Mouse (Mus musculus): ENCODE data around the gene Itm2c. TPM values are rescaled to one million over a fixed set of nuclear protein-coding genes. Genes with fewer than 3 reads are reported as not detected.

Itm2c gene
- total RNA-seq (2012; rRNA removed) (83.3 and 107 TPM in 2 replicates), total RNA-seq (2014; rRNA removed) (87.9 and 96.2 TPM in 2 replicates), polyA plus RNA-seq (2012; ENCODE audit: insufficient read length, low read depth) (72.1 and 76.6 TPM in 2 replicates)

GRCm38 (mm10) chr1:85894231-85894747 is at the start of gene Itm2c:
Itm2c (plus strand) TSS chr1:85894281.
- Histone ChIP-seq H3K4me1 (ENCODE audit: control insufficient read depth in 1 of 2, insufficient read depth in 2 of 2) (peaks cover 10 to 36% of the 10 kb centered on the region in 2 experiments), H3K27me3 (replicated peaks) (no peaks in the 10 kb centered on the region), H3K4me2 (ENCODE audit: insufficient read depth, low read depth, poor library complexity, severe bottlenecking) (peak within 1 kb of the TSS; percentile 58), H3K9me3 (replicated peaks; ENCODE audit: low read length) (peaks cover 3% of the 10 kb centered on the region), H3K9ac (ENCODE audit: insufficient read depth, low read depth) (peak within 1 kb of the TSS; percentile 86), H3K27ac (ENCODE audit: insufficient read depth, low read depth) (peak within 1 kb of the TSS; percentile 92), H3K79me2 (replicated peaks; ENCODE audit: control insufficient read depth, extremely low read depth, insufficient read depth, poor library complexity, severe bottlenecking) (peaks cover 31% of the 10 kb centered on the region), H3K36me3 (replicated peaks in 1 of 2; ENCODE audit: control insufficient read depth in 1 of 2, insufficient read depth in 1 of 2, low read length in 1 of 2) (peaks cover 0 to 6% of the 10 kb centered on the region in 2 experiments), H3K4me3 (replicated peaks in 1 of 3; ENCODE audit: low read depth in 2 of 3, low read length in 2 of 3, poor library complexity in 1 of 3) (peak within 1 kb of the TSS; percentile 83 to 96 (median 86))
- in situ Hi-C loops (cut with MboI; ENCODE audit: low pct_ligation_motif_present, low pct_unique_long_range_greater_than_20kb, low sequenced_read_pairs) (loop anchor here (5.0 kb wide), 1 partner anchor 42 kb away; no protein-coding TSS in a partner anchor), dilution Hi-C loops (cut with MboI; ENCODE audit: extremely low pct_ligation_motif_present, extremely low pct_unique_long_range_greater_than_20kb, low sequenced_read_pairs) (no loop called here)
- peak; percentile 85 for DNase-seq (ENCODE audit: extremely low read depth)
- TF ChIP-seq USF1 (IDR thresholded peaks at IDR 0.05; ENCODE audit: low read depth, low read length) (no peak), CHD1 (IDR thresholded peaks at IDR 0.05; ENCODE audit: low read depth, low read length) (no peak; the same call in 1 of the 2 replicates), ZMIZ1 (IDR thresholded peaks at IDR 0.05; ENCODE audit: low read depth, low read length) (peak; percentile 50; the same call in 1 of the 2 replicates), RAD21 (IDR thresholded peaks at IDR 0.05; ENCODE audit: low read depth, low read length) (no peak), TCF12 (IDR thresholded peaks at IDR 0.05; ENCODE audit: low read depth, low read length) (peak; percentile 63; the same call in 1 of the 2 replicates), HCFC1 (IDR thresholded peaks at IDR 0.05; ENCODE audit: low read depth, low read length) (peak; percentile 59), ELF1 (IDR thresholded peaks at IDR 0.05; ENCODE audit: low read depth, low read length) (peak; percentile 66), POLR2A (IDR thresholded peaks at IDR 0.05; ENCODE audit: low read depth, low read length) (peak; percentile 78), JUN (IDR thresholded peaks at IDR 0.05; ENCODE audit: insufficient read depth, low read depth, low read length) (no peak), POLR2AphosphoS2 (IDR thresholded peaks at IDR 0.05; ENCODE audit: low read depth, low read length) (no peak; the same call in 1 of the 2 replicates), KAT2A (IDR thresholded peaks at IDR 0.05; ENCODE audit: insufficient replicate concordance, low read length) (no peak), NRF1 (IDR thresholded peaks at IDR 0.05; ENCODE audit: low read depth, low read length) (peak; percentile 80), SIN3A (IDR thresholded peaks at IDR 0.05; ENCODE audit: low read length) (0 out of 2 replicates have a peak, but pooled peaks have one; percentile 31), UBTF (IDR thresholded peaks at IDR 0.05; ENCODE audit: low read depth, low read length) (no peak), NELFE (IDR thresholded peaks at IDR 0.05; ENCODE audit: low read depth, low read length) (peak; percentile 61), MXI1 (IDR thresholded peaks at IDR 0.05; ENCODE audit: low read depth, low read length) (peak; percentile 43), MEF2A (IDR thresholded peaks at IDR 0.05; ENCODE audit: borderline replicate concordance, low read depth, low read length) (no peak), ZC3H11A (IDR thresholded peaks at IDR 0.05; ENCODE audit: low read depth, low read length) (no peak), USF2 (conservative IDR thresholded peaks at IDR 0.05; ENCODE audit: low read depth, low read length) (no peak), SMC3 (IDR thresholded peaks at IDR 0.05; ENCODE audit: low read depth, low read length) (no peak), TBP (conservative IDR thresholded peaks at IDR 0.05; ENCODE audit: low read depth, low read length) (peak; percentile 68), MAZ (IDR thresholded peaks at IDR 0.05; ENCODE audit: low read depth, low read length) (no peak), IRF4 (IDR thresholded peaks at IDR 0.05; ENCODE audit: low read depth, low read length) (no peak), ZKSCAN1 (IDR thresholded peaks at IDR 0.05; ENCODE audit: borderline replicate concordance, low read depth, low read length) (no peak), MAX (IDR thresholded peaks at IDR 0.05; ENCODE audit: low read length) (peak; percentile 22; the same call in 1 of the 2 replicates)

Measured in CH12.LX (cell line).